Mouse (Mus musculus): ENCODE measurements around the gene Srsf1. TPM values are rescaled to one million over a fixed set of nuclear protein-coding genes. Genes with fewer than 3 reads are reported as not detected.

Srsf1 gene
- 100 to 1,000 TPM; 171 to 215 TPM for total RNA-seq (2021)
- long read RNA-seq, experiment 1, full-length matches to known transcripts = 49 of 84 reads
- long read RNA-seq, experiment 1, partial matches to known transcripts = 7 of 84 reads
- long read RNA-seq, experiment 1, other reads (novel, unspliced or antisense) = 28 of 84 reads
- long read RNA-seq, experiment 2, full-length matches to known transcripts = 35 of 79 reads
- long read RNA-seq, experiment 2, partial matches to known transcripts = 4 of 79 reads
- long read RNA-seq, experiment 2, other reads (novel, unspliced or antisense) = 40 of 79 reads

DNA sequence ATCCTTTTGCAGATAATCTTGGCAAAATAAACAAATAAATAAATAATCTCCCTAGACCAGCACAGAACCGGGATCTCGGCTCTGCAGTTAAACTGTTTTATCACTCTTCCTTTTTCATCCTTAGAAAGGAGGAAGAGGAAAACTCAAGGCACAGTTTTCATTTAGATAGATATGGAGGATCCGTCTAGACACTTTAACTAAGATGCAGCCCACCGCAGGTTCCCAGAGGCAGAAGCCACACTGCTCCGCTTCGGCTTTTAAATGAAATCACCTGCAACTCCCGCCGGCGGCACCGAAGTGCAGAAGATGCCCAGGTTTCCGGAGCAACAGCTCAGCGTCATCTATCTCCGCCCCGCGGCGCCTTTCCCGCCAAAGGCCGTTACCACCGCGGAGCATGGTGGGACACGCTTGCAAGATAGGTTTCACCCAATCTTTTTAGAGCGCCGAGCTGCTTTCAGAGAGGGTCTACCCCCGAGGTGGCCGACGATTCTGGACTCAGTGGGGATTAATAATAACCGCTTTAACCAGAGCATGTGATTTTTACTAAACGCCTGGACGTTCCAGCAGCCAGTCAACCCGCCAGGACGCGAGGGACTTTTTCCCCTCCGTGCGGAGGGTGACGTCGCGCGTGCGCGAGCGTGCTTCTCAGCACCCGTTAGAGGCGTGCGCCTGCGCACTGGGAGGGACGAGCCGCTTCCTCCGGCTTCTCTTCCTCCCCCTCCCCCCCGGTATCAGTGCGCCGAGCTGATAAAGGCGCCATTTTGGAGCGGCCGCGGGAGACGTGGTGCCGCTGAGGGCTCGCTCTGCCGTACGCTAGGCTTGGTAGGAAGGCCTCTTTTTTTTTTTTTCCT, at the start of gene Srsf1:
Srsf1 (plus strand) TSS at position 430 of the 851 bp plus-strand sequence.
- peak; percentile 98 to 99 for DNase-seq (ENCODE audit: low spot score in 2 of 2)

- DNase-seq (ENCODE audit: low spot score in 2 of 2) = no peak
Observed at GRCm38 (mm10) chr11:87999751-88000150, 47.4 kb upstream of the Srsf1 start.

DNA sequence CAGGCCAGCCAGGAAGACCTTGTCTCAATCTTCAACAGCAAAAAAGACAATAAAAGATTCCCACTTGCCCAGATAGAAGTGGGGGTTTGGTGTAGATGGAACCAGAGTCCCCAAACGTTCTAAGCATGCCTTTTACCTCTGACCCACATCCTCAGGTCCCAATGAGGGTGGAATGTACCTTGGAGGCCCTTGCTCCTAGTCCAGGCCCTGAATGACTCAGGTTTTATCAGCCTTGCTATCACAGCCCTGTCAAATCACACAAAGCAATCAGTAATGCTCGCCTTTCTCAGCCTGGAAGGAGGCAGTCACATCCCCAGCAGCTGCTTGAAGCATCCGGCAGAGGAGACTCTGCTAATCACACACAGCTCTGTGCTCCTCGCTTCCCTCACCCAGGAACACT, 44.4 kb upstream of the Srsf1 start:
- DNase-seq (ENCODE audit: low spot score in 2 of 2) = no peak

GRCm38 (mm10) chr11:88004123-88004522, 43.0 kb upstream of the Srsf1 start:
- no peak for DNase-seq (ENCODE audit: low spot score in 2 of 2)

DNA sequence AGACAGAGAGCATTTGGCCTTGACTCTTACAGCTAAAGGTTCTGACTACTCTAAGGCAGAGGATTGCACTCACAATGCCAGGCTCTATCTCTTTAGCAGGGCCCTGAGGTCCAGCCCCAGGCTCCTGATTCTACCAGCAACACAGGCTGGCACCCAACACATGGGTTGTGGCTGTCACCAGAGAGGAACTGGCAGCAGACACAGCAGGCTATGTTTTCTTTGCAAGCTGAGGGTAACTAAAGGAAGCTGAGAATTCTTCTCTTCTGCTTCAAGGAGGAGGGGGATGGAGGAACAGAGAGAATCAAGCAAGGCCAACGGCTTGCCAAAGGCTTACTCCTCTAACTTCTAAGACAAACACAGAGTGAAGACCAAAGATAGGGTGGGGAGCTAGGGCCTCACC, 38.5 kb upstream of the Srsf1 start:
- no peak for DNase-seq (ENCODE audit: low spot score in 2 of 2)

DNA sequence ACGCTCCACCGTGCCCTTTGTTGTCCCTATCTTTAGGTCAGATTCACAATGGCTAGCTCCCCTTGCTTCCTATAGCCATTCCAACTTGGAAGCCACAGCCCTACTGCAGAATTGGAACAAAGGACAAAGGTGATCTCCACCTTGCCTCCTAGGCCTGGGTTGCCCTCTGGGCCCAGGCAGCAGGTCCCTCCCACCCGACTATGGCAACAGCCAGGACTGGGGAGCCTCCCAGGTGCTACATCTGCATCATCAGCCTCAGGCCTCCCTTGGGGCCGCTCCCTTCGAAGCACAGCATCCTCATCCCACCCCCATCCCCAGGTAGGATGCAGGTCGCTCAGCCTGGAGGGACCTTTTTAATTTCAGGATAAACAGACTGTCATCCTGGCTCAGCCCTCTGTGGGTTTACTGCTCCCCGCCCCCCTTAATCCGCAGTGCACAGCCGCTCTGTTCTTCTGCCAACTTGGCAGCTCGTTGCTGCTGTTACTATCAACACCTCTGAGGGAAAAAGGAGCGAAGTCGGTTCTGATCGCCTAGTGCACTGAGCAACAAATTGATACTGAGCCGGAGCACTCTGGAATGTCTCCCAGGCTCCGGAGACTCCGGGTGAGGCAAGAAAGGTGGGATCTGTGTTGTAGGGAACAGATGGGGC, 37.5 kb upstream of the Srsf1 start:
- DNase-seq (ENCODE audit: low spot score in 2 of 2) = no peak

DNA sequence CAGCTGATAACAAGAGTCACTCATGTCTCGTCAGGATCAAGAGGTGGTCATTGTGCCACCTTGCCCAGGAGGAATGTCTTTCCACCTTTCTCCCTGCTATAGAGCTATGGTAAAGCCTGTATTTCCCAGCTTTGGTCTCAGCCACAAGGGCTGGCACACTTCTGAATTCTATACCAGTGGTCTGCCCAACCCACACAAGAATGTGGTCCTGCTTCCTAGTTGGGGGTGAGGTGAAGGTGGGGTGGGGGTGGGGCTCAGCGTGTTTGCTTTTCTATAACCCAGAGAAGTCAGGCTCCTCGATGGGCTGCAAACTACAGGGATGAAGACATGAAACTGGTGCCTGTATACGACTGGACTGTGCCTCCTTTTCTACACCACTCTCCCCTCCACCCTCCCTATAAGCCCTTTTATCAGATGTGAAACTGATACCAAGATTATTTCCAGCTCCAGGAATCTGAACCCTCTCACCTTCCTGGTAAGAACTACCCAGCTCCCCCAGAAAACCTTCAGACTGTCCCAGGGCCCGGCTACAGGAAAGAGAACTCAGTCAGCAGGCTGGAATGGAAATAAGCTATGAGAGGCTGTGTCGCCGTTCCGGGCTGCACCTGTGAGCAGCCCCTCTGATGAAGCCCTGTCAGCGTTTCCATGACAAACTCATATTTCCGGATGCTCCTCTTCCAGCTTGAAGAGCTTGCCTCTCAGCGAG, 35.8 kb upstream of the Srsf1 start:
- DNase-seq (ENCODE audit: low spot score in 2 of 2) = no peak

GRCm38 (mm10) chr11:88011914-88012419, 35.2 kb upstream of the Srsf1 start:
- DNase-seq (ENCODE audit: low spot score in 2 of 2) = no peak

DNA sequence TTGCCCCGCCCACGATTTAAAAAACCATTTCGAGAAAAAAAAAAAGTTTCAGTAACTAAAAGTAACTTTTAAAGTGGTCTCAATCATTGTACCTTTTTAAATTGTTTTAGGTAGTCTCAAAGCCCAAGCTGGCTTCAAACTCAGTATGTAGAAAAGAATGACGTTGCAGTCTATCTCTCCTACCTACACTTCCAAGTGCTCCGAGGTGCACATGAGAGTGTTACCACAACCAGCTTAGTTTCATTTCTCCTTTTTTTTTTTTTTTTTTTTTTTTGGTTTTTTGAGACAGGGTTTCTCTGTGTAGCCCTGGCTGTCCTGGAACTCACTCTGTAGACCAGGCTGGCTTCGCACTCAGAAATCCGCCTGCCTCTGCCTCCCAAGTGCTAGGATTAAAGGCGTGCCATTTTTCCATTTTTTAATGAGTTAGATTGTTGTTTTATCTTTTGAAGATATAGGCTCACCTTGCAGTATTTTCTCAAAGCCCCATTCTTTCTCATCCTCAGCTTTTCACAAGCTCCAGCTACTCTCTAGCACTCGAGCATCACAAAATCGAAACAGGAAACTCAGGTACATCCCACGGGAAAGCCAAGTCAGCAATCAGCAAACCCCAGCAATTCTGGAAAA, 34.4 kb upstream of the Srsf1 start:
- DNase-seq (ENCODE audit: low spot score in 2 of 2) = no peak

GRCm38 (mm10) chr11:88013632-88014031, 33.5 kb upstream of the Srsf1 start:
- DNase-seq (ENCODE audit: low spot score in 2 of 2) = no peak

DNA sequence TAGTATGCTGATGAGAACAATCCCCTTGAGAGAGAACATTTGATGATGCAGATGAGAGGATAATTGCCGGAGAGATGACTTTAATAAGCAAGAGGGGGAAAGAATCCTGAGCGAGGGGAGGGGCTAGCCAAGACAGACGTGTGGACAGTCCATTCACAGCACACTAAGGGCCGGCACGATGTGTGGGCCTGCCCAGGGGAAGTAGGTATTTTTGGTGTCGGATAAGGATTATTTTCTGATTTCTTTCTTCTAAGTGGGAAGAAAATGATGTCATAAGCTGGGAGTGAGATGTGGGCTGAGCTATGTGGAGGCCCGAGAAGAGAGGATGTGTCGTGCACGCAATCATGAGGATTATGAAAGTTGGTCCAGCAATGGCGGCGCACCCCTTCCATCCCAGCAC, 32.0 kb upstream of the Srsf1 start:
- DNase-seq (ENCODE audit: low spot score in 2 of 2) = no peak

DNA sequence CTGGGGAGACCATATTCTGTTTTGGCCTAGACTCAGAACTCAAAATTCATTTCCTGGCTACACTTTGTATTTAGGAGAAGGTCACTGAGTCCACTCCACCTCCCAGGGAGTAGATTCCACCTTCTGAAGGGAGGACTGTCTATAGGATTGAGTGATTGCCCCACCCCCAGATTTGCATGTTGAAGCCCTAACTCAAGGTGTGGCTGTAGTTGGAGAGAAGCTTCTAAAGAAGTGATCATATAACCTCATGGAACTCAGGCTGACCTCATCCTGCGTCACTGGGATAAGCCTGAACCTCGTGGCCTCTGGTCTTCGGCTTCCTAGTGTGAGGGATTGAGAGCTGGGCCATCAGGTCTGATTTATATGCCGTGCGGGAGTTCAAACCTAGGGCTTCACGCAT, 31.4 kb upstream of the Srsf1 start:
- no peak for DNase-seq (ENCODE audit: low spot score in 2 of 2)

- DNase-seq (ENCODE audit: low spot score in 2 of 2) = no peak
Observed at GRCm38 (mm10) chr11:88023933-88024332, 23.2 kb upstream of the Srsf1 start.

- no peak for DNase-seq (ENCODE audit: low spot score in 2 of 2)
Observed at GRCm38 (mm10) chr11:88027391-88028035, 19.7 kb upstream of the Srsf1 start.

- DNase-seq (ENCODE audit: low spot score in 2 of 2) = no peak
Observed at GRCm38 (mm10) chr11:88028193-88028684, 18.9 kb upstream of the Srsf1 start.

DNA sequence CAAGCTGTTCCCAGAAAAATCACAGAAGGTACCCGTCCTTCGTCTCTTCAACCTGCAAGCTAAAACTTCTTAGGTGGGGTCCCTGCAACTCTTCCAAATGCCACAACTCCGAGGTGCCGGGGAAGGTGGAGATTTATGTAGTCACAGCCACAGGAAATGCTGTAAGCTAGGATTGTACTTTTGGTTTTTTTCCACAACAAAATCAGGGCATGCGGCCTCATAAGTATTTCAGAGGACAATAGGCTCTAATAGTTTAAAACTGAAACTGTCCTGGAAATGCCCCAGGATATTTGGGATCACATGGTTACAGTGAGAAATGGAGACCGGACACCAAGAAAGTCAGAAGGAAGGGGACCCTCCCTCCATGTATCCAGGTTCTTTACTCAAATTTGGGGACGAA, 17.0 kb upstream of the Srsf1 start:
- DNase-seq (ENCODE audit: low spot score in 2 of 2) = no peak

- DNase-seq (ENCODE audit: low spot score in 2 of 2) = no peak
Observed at GRCm38 (mm10) chr11:88030836-88031235, 16.3 kb upstream of the Srsf1 start.

DNA sequence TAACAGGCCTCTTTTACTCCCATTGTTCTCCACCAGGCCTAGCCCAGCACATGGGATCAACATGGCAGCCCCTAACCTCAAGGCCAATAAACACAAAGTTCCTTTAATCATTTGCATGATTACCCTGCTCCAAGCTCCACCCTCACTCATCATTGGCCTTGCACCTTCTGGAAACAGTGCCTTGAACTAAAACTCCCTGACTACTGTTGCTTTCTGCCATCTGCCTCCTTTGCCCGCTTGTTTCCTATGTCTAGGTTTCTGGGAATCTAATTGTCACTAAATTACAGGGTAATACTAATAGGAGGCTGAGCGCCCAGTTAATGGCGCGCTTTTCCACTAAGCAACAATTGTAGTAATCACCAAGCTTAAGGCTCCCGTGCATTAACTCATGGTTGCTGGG, 15.4 kb upstream of the Srsf1 start:
- DNase-seq (ENCODE audit: low spot score in 2 of 2) = no peak

- no peak for DNase-seq (ENCODE audit: low spot score in 2 of 2)
Observed at GRCm38 (mm10) chr11:88035970-88036369, 11.2 kb upstream of the Srsf1 start.

- DNase-seq (ENCODE audit: low spot score in 2 of 2) = no peak
Observed at GRCm38 (mm10) chr11:88036761-88037251, 10.4 kb upstream of the Srsf1 start.

Measured in gastrocnemius, postnatal 4 days (tissue).